Mouse (Mus musculus): ENCODE results near the gene Bcam. TPM values are rescaled to one million over a fixed set of nuclear protein-coding genes. Genes with fewer than 3 reads are reported as not detected.

Gene Bcam
- polyA plus RNA-seq, 1 experiment from 2014 or later, result 6.4 TPM

DNA sequence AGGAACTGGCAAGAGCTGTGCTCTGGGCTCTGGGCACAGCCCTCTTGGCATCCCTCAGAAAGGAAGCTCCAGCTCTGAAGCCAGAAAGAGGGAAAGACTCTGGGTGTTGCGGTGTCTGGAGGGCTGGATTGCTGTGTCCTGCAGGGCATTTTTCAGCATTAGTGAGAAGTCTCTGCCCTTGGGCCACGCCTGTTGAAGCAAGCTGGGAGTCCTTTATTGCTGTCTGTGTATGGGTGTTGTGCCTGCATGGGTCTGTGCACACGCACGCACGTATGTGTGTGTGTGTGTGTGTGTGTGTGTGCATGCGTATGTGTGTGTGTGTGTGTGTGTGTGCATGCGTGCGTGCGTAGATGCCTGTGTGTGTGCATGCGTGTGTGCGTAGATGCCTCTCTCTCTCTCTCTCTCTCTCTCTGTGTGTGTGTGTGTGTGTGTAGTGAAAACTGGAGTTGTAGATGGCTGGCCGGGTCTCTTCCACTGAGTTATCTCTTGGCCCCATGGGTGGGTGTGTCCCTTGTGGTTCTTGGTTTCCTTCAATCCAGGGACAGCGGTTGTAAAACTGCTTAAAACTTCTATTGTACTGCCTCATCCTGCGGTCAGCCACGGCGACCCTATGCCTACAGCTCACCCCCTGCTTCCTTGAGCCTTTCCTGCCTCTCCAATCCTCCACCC, 34.3 kb downstream of the Bcam start:
- Histone ChIP-seq H3K36me3 (peaks cover 65% of the 10 kb centered on the region), H3K9ac (replicated peaks) (no peak overlapping the region), H3K27me3 (no peaks in the 10 kb centered on the region), H3K27ac (no peak overlapping the region), H3K4me1 (replicated peaks) (peaks cover 2% of the 10 kb centered on the region; the same call in 1 of the 2 replicates), H3K4me2 (replicated peaks) (no peak overlapping the region), H3K9me3 (no peaks in the 10 kb centered on the region), H3K4me3 (replicated peaks) (no peak overlapping the region)
- no peak for ATAC-seq
- WGBS, result 95% methylated on average over 16 of the region's 16 CpGs

DNA sequence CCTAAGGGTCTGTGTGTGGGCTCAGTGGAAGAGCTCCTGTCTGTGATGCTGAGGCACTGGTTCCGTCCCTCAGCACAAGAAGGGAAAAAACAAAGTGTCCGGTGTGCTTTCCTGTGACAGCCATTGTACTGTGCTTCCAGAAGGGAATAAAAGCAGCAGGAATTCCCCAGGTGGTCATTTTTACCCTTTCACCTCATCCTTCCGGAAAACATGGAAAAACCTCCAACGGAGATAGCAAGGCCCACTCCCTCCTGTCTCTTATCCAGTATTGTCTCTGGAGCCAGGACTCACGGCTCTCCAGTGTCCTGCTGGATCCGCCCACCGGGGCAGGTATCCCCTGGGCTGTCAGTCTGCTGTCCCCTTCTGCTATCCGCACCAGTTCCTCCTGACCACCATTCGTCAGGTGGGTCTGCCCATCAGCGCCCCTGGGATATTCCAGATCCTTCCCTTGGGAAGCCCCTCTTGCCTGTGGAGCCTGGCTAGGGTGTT, 36.6 kb downstream of the Bcam start:
- Histone ChIP-seq H3K4me3 (replicated peaks) (no peak overlapping the region), H3K36me3 (peaks cover 81% of the 10 kb centered on the region), H3K27me3 (no peaks in the 10 kb centered on the region), H3K27ac (no peak overlapping the region), H3K4me1 (replicated peaks) (no peaks in the 10 kb centered on the region), H3K4me2 (replicated peaks) (no peak overlapping the region), H3K9me3 (no peaks in the 10 kb centered on the region), H3K9ac (replicated peaks) (no peak overlapping the region)
- ATAC-seq, result no peak
- 94% methylated on average over 10 of the region's 10 CpGs for WGBS

DNA sequence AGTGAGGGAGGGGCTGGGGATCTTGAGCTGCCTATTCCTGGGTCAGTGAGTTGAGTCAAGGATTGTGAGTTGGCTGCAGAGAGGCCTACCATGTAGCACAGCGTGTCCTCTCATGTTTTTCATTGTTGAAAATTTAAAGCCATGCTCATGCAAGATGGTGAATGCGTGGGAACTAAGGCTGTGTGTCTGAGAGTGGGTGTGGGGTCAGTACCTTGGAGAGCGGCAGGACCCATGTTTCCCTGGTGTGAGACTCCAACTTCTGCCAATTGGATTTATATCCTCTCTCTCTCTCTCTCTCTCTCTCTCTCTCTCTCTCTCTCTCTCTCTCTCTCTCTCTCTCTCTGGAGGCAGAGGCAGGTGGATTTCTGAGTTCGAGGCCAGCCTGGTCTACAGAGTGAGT, 44.3 kb downstream of the Bcam start:
- peaks cover 96% of the 10 kb centered on the region for H3K36me3 ChIP-seq
- 89% methylated on average over 4 of the region's 4 CpGs for WGBS
- no peak overlapping the region for H3K4me3 ChIP-seq (replicated peaks)
- H3K4me1 ChIP-seq (replicated peaks), result no peaks in the 10 kb centered on the region
- H3K4me2 ChIP-seq (replicated peaks), result no peak overlapping the region
- no peak overlapping the region for H3K27ac ChIP-seq
- no peaks in the 10 kb centered on the region for H3K27me3 ChIP-seq
- H3K9me3 ChIP-seq, result no peaks in the 10 kb centered on the region
- ATAC-seq, result no peak
- no peak overlapping the region for H3K9ac ChIP-seq (replicated peaks)

DNA sequence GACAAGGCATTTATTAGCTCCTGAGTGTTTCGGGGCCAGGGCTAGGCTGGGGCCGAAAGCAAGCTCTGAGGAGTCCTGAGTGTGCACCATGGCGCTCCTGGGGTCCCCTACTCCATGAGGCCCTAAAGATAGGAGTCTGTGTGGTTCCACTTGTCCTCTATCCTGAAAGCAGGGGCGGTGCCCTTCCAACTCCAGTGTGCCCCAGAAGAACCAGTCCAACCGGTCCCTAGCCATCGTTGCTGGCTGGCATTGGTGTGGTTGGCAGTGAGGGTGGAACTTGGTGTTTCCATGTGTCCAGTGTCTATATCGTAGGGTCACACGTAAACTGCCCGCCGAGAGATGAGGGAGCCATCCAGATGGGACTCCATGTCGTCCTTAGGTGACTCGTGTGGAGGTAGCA, 46.6 kb downstream of the Bcam start:
- no peak overlapping the region for H3K4me2 ChIP-seq (replicated peaks)
- no peak for ATAC-seq
- H3K36me3 ChIP-seq, result peaks cover 94% of the 10 kb centered on the region
- no peak overlapping the region for H3K27ac ChIP-seq
- no peaks in the 10 kb centered on the region; the same call in 1 of the 2 replicates for H3K9me3 ChIP-seq
- no peaks in the 10 kb centered on the region for H3K27me3 ChIP-seq
- H3K4me3 ChIP-seq (replicated peaks), result no peak overlapping the region
- H3K9ac ChIP-seq (replicated peaks), result no peak overlapping the region
- WGBS, result 93% methylated on average over 12 of the region's 12 CpGs
- H3K4me1 ChIP-seq (replicated peaks), result no peaks in the 10 kb centered on the region

DNA sequence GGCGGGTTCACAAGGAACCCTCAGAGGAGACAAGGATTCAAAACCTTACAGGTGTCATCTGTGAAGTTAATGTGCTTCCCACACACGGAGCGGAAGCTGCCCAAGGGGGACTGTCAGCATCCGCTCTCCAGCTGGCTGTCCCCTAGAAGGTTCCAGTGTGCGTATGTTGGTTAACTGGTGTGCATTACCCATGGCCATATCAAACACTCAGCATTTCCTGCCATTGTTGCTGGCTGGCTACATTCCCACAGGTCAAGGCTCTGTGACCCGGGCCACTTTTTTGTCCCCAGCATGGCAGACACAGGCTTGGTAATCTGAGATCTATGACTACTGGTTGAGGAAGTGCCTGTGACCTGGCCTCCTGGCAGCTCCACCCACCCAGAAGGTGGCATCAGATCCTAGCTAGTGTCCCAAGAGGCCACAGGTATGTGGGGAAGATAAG, 48.0 kb downstream of the Bcam start:
- no peak overlapping the region for H3K27ac ChIP-seq
- no peaks in the 10 kb centered on the region for H3K4me1 ChIP-seq (replicated peaks)
- H3K4me3 ChIP-seq (replicated peaks), result no peak overlapping the region
- no peak overlapping the region for H3K4me2 ChIP-seq (replicated peaks)
- 92% methylated on average over 6 of the region's 6 CpGs for WGBS
- no peaks in the 10 kb centered on the region for H3K27me3 ChIP-seq
- H3K9ac ChIP-seq (replicated peaks), result no peak overlapping the region
- ATAC-seq, result no peak
- peaks cover 88% of the 10 kb centered on the region for H3K36me3 ChIP-seq
- H3K9me3 ChIP-seq, result no peaks in the 10 kb centered on the region; the same call in 1 of the 2 replicates

DNA sequence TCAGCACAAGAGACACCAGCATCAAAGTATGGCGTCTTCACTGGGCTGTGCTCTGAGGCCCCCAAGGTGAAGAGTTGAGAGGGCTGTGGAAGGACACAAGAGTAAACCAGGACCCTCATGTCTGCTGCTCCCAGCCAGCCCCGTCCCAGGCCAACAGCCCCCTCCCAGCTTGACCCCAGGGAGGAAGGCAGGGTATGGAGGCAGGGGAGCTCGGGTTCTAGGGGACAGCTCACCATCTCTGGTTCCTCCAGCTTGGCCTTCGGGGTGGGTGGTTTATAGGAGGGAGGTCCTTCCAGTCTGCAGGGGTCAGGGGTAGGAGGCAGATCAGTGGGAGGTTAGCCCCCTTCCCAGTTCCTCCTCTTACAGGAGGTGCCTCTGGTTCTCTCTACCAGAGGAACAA, 51.6 kb downstream of the Bcam start:
- Histone ChIP-seq H3K36me3 (peaks cover 55% of the 10 kb centered on the region), H3K4me2 (replicated peaks) (no peak overlapping the region), H3K9me3 (no peaks in the 10 kb centered on the region; the same call in 1 of the 2 replicates), H3K9ac (replicated peaks) (no peak overlapping the region), H3K27me3 (no peaks in the 10 kb centered on the region), H3K4me3 (replicated peaks) (no peak overlapping the region), H3K27ac (no peak overlapping the region), H3K4me1 (replicated peaks) (peaks cover 14% of the 10 kb centered on the region)
- WGBS, result 94% methylated on average over 4 of the region's 4 CpGs
- ATAC-seq, result no peak

DNA sequence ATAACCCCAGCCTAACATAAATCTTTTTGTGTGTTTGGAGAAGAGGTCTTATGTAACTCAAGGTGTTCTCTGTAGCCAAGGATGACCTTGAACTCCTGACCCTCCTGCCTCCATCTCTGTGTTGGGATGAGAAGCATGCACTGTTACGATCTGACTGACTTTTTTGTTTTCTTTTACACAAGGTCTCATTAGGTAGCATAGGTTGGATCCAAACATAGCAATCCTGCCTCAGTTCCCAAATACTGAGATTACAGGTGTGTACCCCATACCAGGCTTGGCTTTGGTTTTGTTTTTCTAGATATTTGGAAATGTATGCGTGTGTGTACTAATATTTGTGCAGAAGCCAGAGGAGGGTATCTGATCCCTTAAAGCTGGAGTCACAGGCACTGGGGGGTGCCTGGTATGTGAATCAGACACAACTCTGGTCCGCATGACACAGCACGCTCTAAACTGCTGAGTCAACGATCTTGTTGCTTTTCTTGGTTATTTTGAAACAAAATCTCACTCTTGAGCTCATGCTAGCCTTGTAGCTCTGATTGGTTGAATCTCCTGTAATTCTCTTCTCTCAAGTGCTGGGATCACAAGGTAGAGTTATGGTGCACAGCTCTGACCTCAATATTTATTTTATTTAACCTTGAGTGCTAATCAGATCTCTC, 52.4 kb downstream of the Bcam start:
- Histone ChIP-seq H3K4me1 (replicated peaks) (peaks cover 18% of the 10 kb centered on the region), H3K27ac (no peak overlapping the region), H3K36me3 (peaks cover 50% of the 10 kb centered on the region), H3K27me3 (no peaks in the 10 kb centered on the region), H3K4me3 (replicated peaks) (no peak overlapping the region), H3K4me2 (replicated peaks) (no peak overlapping the region), H3K9me3 (no peaks in the 10 kb centered on the region; the same call in 1 of the 2 replicates), H3K9ac (replicated peaks) (no peak overlapping the region)
- no peak for ATAC-seq
- 93% methylated on average over 5 of the region's 5 CpGs for WGBS

DNA sequence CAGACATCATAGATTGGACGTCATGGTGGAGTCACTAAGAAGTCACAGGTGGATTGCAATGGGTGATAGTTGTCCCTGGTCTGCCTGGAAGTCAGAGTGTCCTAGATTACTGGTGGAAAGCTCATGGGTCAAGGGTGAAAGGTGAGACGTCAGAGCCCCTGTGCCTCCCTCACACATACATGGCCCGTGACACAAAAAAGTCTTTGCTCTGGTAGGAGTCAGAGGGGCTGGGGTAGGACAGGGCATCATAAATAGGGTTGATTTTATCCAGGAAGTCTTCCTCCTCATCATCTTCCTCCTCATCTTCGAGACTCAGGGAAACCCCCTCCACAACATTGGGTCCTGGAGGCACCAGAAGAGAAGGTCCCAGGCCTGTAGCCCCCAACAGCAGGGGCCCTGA, 53.5 kb downstream of the Bcam start:
- WGBS, result 94% methylated on average over 4 of the region's 4 CpGs
- Histone ChIP-seq H3K9ac (replicated peaks) (no peak overlapping the region), H3K27ac (no peak overlapping the region), H3K4me3 (replicated peaks) (no peak overlapping the region), H3K4me1 (replicated peaks) (peaks cover 18% of the 10 kb centered on the region), H3K27me3 (no peaks in the 10 kb centered on the region), H3K4me2 (replicated peaks) (no peak overlapping the region), H3K9me3 (no peaks in the 10 kb centered on the region; the same call in 1 of the 2 replicates), H3K36me3 (peaks cover 50% of the 10 kb centered on the region)
- ATAC-seq, result no peak

DNA sequence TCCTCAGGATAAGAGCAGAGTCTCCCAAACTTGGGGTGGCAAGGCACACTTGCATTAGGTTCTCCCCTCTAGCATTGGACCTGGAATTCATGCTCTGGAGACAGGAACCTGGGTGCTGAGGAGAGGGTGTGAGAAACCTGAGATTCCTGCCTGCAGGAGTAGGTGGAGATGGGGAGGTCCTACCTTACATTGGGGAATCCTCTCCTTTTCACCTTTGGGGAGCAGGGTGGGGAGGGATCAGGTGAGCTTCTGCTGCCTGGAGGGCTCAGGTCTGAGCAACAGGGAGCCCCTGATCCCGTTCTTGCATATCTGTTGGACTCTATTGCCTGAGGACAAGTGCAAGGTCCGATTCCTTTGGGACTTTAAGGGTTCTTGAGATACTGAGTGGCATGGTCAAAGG, 54.0 kb downstream of the Bcam start:
- peaks cover 50% of the 10 kb centered on the region for H3K36me3 ChIP-seq
- peak overlapping the region; percentile 39 for H3K4me3 ChIP-seq (replicated peaks)
- H3K4me2 ChIP-seq (replicated peaks), result peak overlapping the region; percentile 60
- H3K4me1 ChIP-seq (replicated peaks), result peaks cover 18% of the 10 kb centered on the region
- no peaks in the 10 kb centered on the region; the same call in 1 of the 2 replicates for H3K9me3 ChIP-seq
- ATAC-seq, result no peak
- peak overlapping the region; percentile 92 for H3K27ac ChIP-seq
- no peaks in the 10 kb centered on the region for H3K27me3 ChIP-seq
- peak overlapping the region; percentile 63 for H3K9ac ChIP-seq (replicated peaks)
- 97% methylated on average over 2 of the region's 2 CpGs for WGBS

DNA sequence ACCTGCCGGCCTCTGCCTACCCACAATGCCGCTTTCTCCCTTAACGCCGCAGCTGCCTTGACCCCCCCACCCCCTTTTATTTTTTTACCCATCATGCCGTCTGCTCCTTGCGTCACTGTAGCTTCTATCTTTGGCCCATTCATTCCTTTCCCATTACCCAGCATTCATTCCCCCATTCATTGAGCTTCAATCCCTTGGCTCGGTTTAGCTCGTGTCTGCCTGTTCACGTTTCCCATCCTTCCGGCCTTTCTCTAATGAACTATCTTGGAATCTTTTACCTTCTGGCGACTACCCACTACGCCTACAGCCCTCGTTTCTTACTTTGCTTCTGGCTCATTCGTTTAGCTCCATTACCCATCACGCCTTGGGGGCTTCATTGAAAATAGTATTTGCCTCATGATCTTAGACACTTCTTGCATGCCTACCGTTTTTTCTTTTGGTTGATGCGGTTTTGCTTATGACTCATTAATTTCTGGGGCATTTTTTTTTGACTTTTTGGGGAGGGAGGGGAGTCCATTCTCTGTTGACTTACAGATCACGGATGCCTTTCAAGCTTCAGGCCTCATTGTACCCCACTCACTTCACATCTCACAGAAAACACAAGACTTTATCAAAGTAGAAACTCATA, 54.6 kb downstream of the Bcam start:
- Histone ChIP-seq H3K36me3 (peaks cover 51% of the 10 kb centered on the region), H3K27me3 (no peaks in the 10 kb centered on the region), H3K4me2 (replicated peaks) (peak overlapping the region; percentile 60), H3K27ac (peak overlapping the region; percentile 92), H3K9ac (replicated peaks) (peak overlapping the region; percentile 63), H3K9me3 (no peaks in the 10 kb centered on the region; the same call in 1 of the 2 replicates), H3K4me3 (replicated peaks) (peak overlapping the region; percentile 39), H3K4me1 (replicated peaks) (peaks cover 18% of the 10 kb centered on the region)
- ATAC-seq, result no peak
- WGBS, result 6% methylated on average over 18 of the region's 18 CpGs

DNA sequence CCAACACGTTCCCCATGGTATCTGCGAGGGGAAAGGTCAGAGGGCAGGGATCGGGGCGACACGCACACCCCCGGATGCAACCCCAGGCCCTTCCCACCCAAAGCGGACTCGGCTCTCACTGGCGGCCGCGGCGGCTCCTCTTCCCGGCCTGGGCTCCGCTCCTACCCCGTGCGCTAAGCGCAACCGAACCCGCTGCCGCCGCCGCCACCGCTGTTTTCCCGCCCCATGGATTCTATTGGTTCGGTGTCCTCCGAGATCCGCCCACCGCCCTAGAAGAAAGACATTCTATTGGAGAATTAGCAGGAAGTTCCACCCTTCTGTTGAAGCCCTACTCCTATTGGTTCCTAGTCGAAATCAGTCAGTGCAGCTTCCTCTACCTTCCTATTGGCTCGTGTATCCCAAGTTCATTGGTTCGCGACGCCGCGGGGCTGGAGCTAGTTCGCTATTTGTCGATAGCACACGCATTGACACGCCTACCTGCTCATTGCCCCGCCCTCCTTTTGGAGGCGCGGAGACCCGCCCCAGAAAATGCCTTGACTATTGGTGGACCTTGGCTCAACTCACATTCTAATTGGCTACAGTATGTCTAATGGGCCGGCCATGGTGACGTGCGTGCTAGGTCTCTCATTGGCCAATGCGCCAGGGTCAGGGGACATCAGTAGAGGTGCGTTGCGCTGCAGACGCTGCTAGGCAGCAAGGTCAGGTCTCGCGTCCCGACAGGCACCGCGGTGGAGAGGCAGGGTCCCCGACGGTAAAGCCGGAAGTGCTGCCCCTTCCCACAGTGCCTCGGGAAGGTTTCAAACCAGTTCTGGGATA, 55.4 kb downstream of the Bcam start, which contains the start of gene Tomm40:
TSS of gene Tomm40 (minus strand) at position 200 of the 816 bp plus-strand sequence.
- Histone ChIP-seq H3K4me2 (replicated peaks) (peak within 1 kb of the TSS; percentile 99), H3K36me3 (peaks cover 50% of the 10 kb centered on the region), H3K27ac (peak within 1 kb of the TSS; percentile 92), H3K9me3 (no peaks in the 10 kb centered on the region), H3K4me1 (replicated peaks) (peaks cover 18% of the 10 kb centered on the region), H3K27me3 (no peaks in the 10 kb centered on the region), H3K4me3 (replicated peaks) (peak within 1 kb of the TSS; percentile 100), H3K9ac (replicated peaks) (peak within 1 kb of the TSS; percentile 96)
- peak; percentile 99 for ATAC-seq
- under 1% methylated on average over 56 of the region's 59 CpGs for WGBS
